Mouse (Mus musculus) forebrain, embryonic 16.5 days (tissue): ENCODE measurements around the gene Tekt2. TPM values are rescaled to one million over a fixed set of nuclear protein-coding genes. Genes with fewer than 3 reads are reported as not detected.

Experiments used
- ATAC-seq: fragments of 200-750 bp; cut with Nextera tagmentation; 2 replicates; pipeline ENCODE4 v1.8.0; 2017; ENCODE audit warnings: mild to moderate bottlenecking, moderate library complexity
- H3K27ac ChIP-seq: fragments of 300-500 bp; sonication (generic); 2 replicates; pipeline ENCODE4 v1.5.1; 2014; ENCODE audit warnings: low read length, control low read depth
- H3K27me3 ChIP-seq: fragments of 300-500 bp; sonication (generic); replicated peaks from 2 replicates; pipeline ENCODE4 v1.6.1; 2014; ENCODE audit warnings: low read length; ENCODE audit not compliant: control insufficient read depth, insufficient read depth
- H3K36me3 ChIP-seq: fragments of 300-500 bp; sonication (generic); 2 replicates; pipeline ENCODE4 v1.6.1; 2014; ENCODE audit not compliant: control insufficient read depth, insufficient read depth
- H3K4me1 ChIP-seq: fragments of 300-500 bp; sonication (generic); replicated peaks from 2 replicates; pipeline ENCODE4 v1.6.1; 2014; ENCODE audit warnings: low read length; ENCODE audit not compliant: control insufficient read depth, insufficient read depth
- H3K4me2 ChIP-seq: fragments of 300-500 bp; sonication (generic); 2 replicates; pipeline ENCODE4 v1.6.1; 2014; ENCODE audit warnings: mild to moderate bottlenecking, low read length, control low read depth
- H3K4me3 ChIP-seq: fragments of 300-500 bp; sonication (generic); replicated peaks from 2 replicates; pipeline ENCODE4 v1.5.1; 2014; ENCODE audit warnings: mild to moderate bottlenecking, low read length, control low read depth
- H3K9ac ChIP-seq: fragments of 300-500 bp; sonication (generic); replicated peaks from 2 replicates; pipeline ENCODE4 v1.6.1; 2014; ENCODE audit warnings: low read depth, low read length, control low read depth
- H3K9me3 ChIP-seq: fragments of 300-500 bp; sonication (generic); 2 replicates; pipeline ENCODE4 v1.6.1; 2016; ENCODE audit warnings: low read length; ENCODE audit not compliant: control insufficient read depth
- WGBS: fragments of 180-500 bp; shearing (Covaris S2); extraction: QIAGEN DNeasy Blood & Tissue Kit; methylation state at CpG from one replicate; pipeline ENCODE4 v1.1.7; 2014; 5-methylcytosine and 5-hydroxymethylcytosine counted together
- polyA plus RNA-seq: library from polyadenylated mRNA; unstranded; fragments of >200 nt; fragmentation: Nextera tagmentation; extraction: Ambion mirVana; gene quantifications from 2 replicates; pipeline ENCODE4 v1.2.1, GENCODE M21; 2015

Tekt2 gene
- polyA plus RNA-seq, 1 experiment from 2014 or later = 15.1 TPM

GRCm38 (mm10) chr4:126296617-126297101, 28.8 kb downstream of the Tekt2 start:
- peak overlapping the region; percentile 38 for H3K4me3 ChIP-seq
- peaks cover 19% of the 10 kb centered on the region for H3K4me1 ChIP-seq
- peaks cover 39% of the 10 kb centered on the region for H3K27me3 ChIP-seq
- H3K9ac ChIP-seq = peak overlapping the region; percentile 61
- WGBS = under 1% methylated on average over 34 of the region's 34 CpGs
- no peak overlapping the region for H3K27ac ChIP-seq
- H3K36me3 ChIP-seq = no peaks in the 10 kb centered on the region
- no peaks in the 10 kb centered on the region for H3K9me3 ChIP-seq
- H3K4me2 ChIP-seq = peak overlapping the region; percentile 71
- peak; percentile 15; the same call in 1 of the 2 replicates for ATAC-seq

GRCm38 (mm10) chr4:126295937-126296336, 29.6 kb downstream of the Tekt2 start:
- Histone ChIP-seq H3K4me3 (no peak overlapping the region), H3K36me3 (no peaks in the 10 kb centered on the region), H3K9me3 (no peaks in the 10 kb centered on the region), H3K27me3 (peaks cover 37% of the 10 kb centered on the region), H3K4me2 (no peak overlapping the region), H3K9ac (no peak overlapping the region), H3K27ac (no peak overlapping the region), H3K4me1 (peaks cover 13% of the 10 kb centered on the region)
- 37% methylated on average over 4 of the region's 4 CpGs for WGBS
- no peak for ATAC-seq

GRCm38 (mm10) chr4:126295152-126295551, 30.3 kb downstream of the Tekt2 start:
- no peak for ATAC-seq
- 81% methylated on average over 6 of the region's 6 CpGs for WGBS
- no peak overlapping the region for H3K4me3 ChIP-seq
- no peak overlapping the region for H3K9ac ChIP-seq
- peaks cover 29% of the 10 kb centered on the region for H3K27me3 ChIP-seq
- H3K4me1 ChIP-seq = peaks cover 10% of the 10 kb centered on the region
- no peak overlapping the region for H3K4me2 ChIP-seq
- no peaks in the 10 kb centered on the region for H3K9me3 ChIP-seq
- no peaks in the 10 kb centered on the region for H3K36me3 ChIP-seq
- no peak overlapping the region for H3K27ac ChIP-seq

- 16% methylated on average over 11 of the region's 13 CpGs for WGBS
- Histone ChIP-seq H3K27me3 (peaks cover 22% of the 10 kb centered on the region), H3K27ac (no peak overlapping the region), H3K4me1 (peaks cover 4% of the 10 kb centered on the region; the same call in 1 of the 2 replicates), H3K4me2 (no peak overlapping the region), H3K9ac (no peak overlapping the region), H3K9me3 (peaks cover under 1% of the 10 kb centered on the region; the same call in 1 of the 2 replicates), H3K36me3 (no peaks in the 10 kb centered on the region), H3K4me3 (no peak overlapping the region)
- ATAC-seq = no peak
Measured at GRCm38 (mm10) chr4:126291196-126291595, 34.3 kb downstream of the Tekt2 start.

DNA sequence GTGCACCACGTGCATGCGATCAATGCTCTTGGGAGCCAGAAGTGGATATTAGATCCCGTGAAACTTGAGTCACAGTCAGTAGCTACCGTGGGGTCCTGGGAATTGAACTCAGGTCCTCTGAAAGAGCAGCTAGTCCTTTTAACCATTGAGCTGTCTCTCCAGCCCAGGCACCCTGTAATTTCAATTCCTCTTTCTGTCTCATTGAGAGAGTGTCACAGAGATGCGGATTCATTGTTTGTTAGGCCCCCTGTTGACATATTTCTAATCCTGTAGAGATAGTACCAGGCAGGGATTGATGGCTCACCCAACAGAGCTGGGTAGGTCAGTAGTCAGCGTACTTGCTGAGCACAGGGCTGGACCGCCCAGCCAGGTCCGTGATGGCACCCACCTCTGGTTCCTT, 35.2 kb downstream of the Tekt2 start:
- WGBS = 80% methylated on average over 8 of the region's 8 CpGs
- Histone ChIP-seq H3K4me1 (peaks cover 4% of the 10 kb centered on the region; the same call in 1 of the 2 replicates), H3K9me3 (peaks cover 6% of the 10 kb centered on the region; the same call in 1 of the 2 replicates), H3K4me3 (no peak overlapping the region), H3K27ac (no peak overlapping the region), H3K36me3 (no peaks in the 10 kb centered on the region), H3K4me2 (no peak overlapping the region), H3K27me3 (peaks cover 27% of the 10 kb centered on the region), H3K9ac (no peak overlapping the region)
- ATAC-seq = no peak

- no peak overlapping the region for H3K9ac ChIP-seq
- 37% methylated on average over 17 of the region's 17 CpGs for WGBS
- peaks cover 4% of the 10 kb centered on the region; the same call in 1 of the 2 replicates for H3K4me1 ChIP-seq
- H3K4me3 ChIP-seq = no peak overlapping the region
- H3K27me3 ChIP-seq = peaks cover 27% of the 10 kb centered on the region
- H3K4me2 ChIP-seq = no peak overlapping the region
- no peaks in the 10 kb centered on the region for H3K36me3 ChIP-seq
- no peak overlapping the region for H3K27ac ChIP-seq
- no peak for ATAC-seq
- peaks cover 6% of the 10 kb centered on the region; the same call in 1 of the 2 replicates for H3K9me3 ChIP-seq
Measured at GRCm38 (mm10) chr4:126288085-126288666, 37.3 kb downstream of the Tekt2 start.

DNA sequence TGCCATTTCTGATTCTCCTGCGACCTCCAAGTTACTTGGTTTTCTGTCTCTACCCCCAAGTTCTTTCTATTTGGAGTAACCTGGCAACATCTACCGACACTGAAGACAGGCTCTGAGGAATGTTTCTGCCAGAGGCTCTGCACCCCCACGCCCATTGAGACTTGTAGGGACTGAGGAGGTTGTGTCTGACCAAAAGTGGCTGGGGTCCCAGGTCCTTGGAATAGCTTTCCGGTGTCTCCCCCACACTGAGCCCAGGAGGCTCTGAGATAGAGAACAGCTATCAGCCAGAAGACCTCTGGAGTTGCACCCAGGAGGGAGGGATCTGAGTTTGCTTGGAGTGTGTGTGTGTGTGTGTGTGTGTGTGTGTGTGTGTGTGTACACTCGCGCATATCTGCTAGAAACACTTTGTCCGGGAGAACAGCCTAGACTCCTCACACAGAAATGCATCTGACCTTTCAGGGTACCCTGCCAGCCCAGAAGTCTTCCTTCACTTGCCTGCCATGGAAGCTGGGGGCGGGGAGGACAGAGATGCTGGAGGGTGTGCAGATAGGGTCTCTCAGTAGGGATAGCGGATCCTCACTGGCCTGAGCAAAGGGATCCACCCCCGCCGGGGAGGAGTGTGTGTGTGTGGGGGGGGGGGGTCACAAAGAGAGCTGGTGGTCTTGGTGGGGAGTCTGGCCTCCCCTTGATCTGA, 38.0 kb downstream of the Tekt2 start:
- no peak overlapping the region for H3K9ac ChIP-seq
- no peak for ATAC-seq
- 37% methylated on average over 11 of the region's 11 CpGs for WGBS
- H3K4me3 ChIP-seq = no peak overlapping the region
- peaks cover 4% of the 10 kb centered on the region; the same call in 1 of the 2 replicates for H3K4me1 ChIP-seq
- peaks cover 6% of the 10 kb centered on the region; the same call in 1 of the 2 replicates for H3K9me3 ChIP-seq
- H3K4me2 ChIP-seq = no peak overlapping the region
- H3K27me3 ChIP-seq = peaks cover 27% of the 10 kb centered on the region
- H3K36me3 ChIP-seq = no peaks in the 10 kb centered on the region
- H3K27ac ChIP-seq = no peak overlapping the region

DNA sequence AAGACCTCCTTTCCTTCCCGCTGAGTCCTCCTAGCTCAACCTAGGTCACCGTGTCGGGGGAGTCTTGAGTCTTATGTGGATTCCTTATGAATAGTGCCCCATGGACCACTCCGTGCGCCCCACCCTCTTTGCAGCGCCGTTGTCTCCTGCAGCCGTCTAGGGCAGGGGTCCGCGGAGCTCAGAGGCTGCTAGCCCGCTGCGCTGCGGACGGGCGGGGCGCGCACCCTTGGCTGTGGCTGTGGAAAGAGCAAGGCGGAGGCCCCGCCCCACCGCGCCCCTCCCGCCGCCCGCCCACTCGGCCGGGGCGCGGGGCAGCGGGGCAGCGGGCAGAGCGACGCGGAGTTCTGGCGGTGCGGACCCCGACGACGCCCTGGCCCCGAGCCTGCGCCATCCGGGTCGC, 39.0 kb downstream of the Tekt2 start, which contains the start of gene Col8a2:
Gene Col8a2, plus strand, starts transcription at position 302 of the 400 bp plus-strand sequence.
- no peaks in the 10 kb centered on the region for H3K36me3 ChIP-seq
- peak within 1 kb of the TSS; percentile 33 for H3K4me2 ChIP-seq
- H3K27me3 ChIP-seq = peaks cover 27% of the 10 kb centered on the region
- H3K4me3 ChIP-seq = peak within 1 kb of the TSS; percentile 27
- ATAC-seq = no peak
- no peak within 1 kb of the TSS for H3K27ac ChIP-seq
- H3K9ac ChIP-seq = no peak within 1 kb of the TSS
- peaks cover 6% of the 10 kb centered on the region; the same call in 1 of the 2 replicates for H3K9me3 ChIP-seq
- peaks cover 4% of the 10 kb centered on the region; the same call in 1 of the 2 replicates for H3K4me1 ChIP-seq
- WGBS = 3% methylated on average over 30 of the region's 42 CpGs

- no peak for ATAC-seq
- H3K4me2 ChIP-seq = no peak overlapping the region
- H3K4me1 ChIP-seq = peaks cover 4% of the 10 kb centered on the region; the same call in 1 of the 2 replicates
- H3K27ac ChIP-seq = no peak overlapping the region
- H3K9ac ChIP-seq = no peak overlapping the region
- no peak overlapping the region for H3K4me3 ChIP-seq
- WGBS = 89% methylated on average over 8 of the region's 8 CpGs
- no peaks in the 10 kb centered on the region for H3K36me3 ChIP-seq
- H3K9me3 ChIP-seq = peaks cover 6% of the 10 kb centered on the region; the same call in 1 of the 2 replicates
- H3K27me3 ChIP-seq = peaks cover 26% of the 10 kb centered on the region
Measured at GRCm38 (mm10) chr4:126283582-126283981, 41.9 kb downstream of the Tekt2 start.
